Mouse (Mus musculus) brain, embryonic 14.5 days (tissue): ENCODE data around the gene Gm10203.

ENCODE experiments used
- CTCF ChIP-seq: fragments of 200-500 bp; IDR thresholded peaks from 2 replicates; pipeline ENCODE4 v1.5.1; 2012; ENCODE audit warnings: inconsistent platforms, mild to moderate bottlenecking, moderate library complexity, borderline replicate concordance; ENCODE audit not compliant: insufficient read depth, insufficient read length; ENCODE audit errors: extremely low read depth
- POLR2A ChIP-seq: fragments of 200-500 bp; IDR thresholded peaks from 2 replicates; pipeline ENCODE4 v1.6.1; 2012; ENCODE audit warnings: mild to moderate bottlenecking, inconsistent platforms, borderline replicate concordance; ENCODE audit not compliant: poor library complexity, insufficient read depth, insufficient read length, severe bottlenecking; ENCODE audit errors: extremely low read depth

DNA sequence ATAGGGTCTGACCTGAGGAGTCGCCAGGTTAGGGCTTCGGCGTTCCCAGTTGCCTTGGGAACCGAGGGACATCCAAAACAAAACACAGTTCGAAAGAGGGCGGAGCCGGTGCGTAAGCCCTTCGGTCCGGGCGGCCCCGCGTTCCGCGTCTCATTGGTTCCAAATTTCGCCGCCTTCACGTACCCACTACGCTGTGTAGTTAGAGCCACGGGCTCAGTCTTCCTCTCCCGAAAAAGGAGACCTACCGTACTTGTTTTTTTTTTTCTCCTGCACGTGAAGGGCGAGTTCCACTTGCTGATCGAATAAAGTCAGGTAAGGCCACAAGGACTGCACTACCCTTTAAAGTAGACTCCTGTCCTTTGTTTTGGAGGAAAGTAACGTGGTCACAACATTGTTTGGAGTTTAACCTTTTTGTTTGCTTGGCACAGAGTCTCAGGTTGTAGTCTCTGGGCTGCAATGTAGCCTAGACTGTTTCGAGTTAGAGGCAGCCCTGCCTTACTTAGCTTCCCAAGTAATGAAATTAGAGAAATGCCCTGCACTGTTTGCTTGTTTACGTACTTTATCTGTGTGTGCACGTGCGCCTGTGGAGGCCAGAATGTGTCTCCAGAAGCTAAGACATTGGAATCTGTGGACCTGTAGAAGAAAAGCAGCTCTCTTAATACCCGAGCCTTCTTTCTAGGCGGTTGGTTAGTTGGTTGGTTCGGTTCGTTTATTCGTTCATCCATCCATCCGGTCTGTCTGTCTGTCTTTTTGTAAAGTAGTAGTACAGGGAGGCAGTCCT, 11.6 kb downstream of the Gm10203 start:
- TF ChIP-seq CTCF (no peak), POLR2A (no peak)
